Mouse (Mus musculus) adrenal gland, postnatal 14 days (tissue): ENCODE data around the gene Zfp607b. TPM values are rescaled to one million over a fixed set of nuclear protein-coding genes. Genes with fewer than 3 reads are reported as not detected.

Experiments
- DNase-seq: peaks from one replicate; pipeline ENCODE4 v3.0.0; 2021; ENCODE audit warnings: mixed read lengths
- long read RNA-seq, 2 experiments: library from polyadenylated mRNA; stranded (forward); transcript quantifications; one replicate each; pipeline ENCODE4 v2.0.0; 2021
- total RNA-seq: library from RNA; stranded (reverse); gene quantifications from 2 replicates; pipeline ENCODE4 v1.2.3, GENCODE M21; 2021

Gene Zfp607b
- total RNA-seq, result 1.6 and 2.6 TPM in 2 replicates
- long read RNA-seq, experiment 1, full-length matches to known transcripts, result 1 of 2 reads
- long read RNA-seq, experiment 1, partial matches to known transcripts, result 0 of 2 reads
- long read RNA-seq, experiment 1, other reads (novel, unspliced or antisense), result 1 of 2 reads
- long read RNA-seq, experiment 2, full-length matches to known transcripts, result 2 of 4 reads
- long read RNA-seq, experiment 2, partial matches to known transcripts, result 0 of 4 reads
- long read RNA-seq, experiment 2, other reads (novel, unspliced or antisense), result 2 of 4 reads

- DNase-seq, result peak; percentile 93
Observed at GRCm38 (mm10) chr7:27688815-27689612, at the start of gene Zfp607b. Zfp607b (plus strand) TSS chr7:27689340.

- DNase-seq, result no peak
Observed at GRCm38 (mm10) chr7:27644471-27644870, 44.7 kb upstream of the Zfp607b start.

- DNase-seq, result no peak
Observed at GRCm38 (mm10) chr7:27646516-27646915, 42.6 kb upstream of the Zfp607b start.

DNA sequence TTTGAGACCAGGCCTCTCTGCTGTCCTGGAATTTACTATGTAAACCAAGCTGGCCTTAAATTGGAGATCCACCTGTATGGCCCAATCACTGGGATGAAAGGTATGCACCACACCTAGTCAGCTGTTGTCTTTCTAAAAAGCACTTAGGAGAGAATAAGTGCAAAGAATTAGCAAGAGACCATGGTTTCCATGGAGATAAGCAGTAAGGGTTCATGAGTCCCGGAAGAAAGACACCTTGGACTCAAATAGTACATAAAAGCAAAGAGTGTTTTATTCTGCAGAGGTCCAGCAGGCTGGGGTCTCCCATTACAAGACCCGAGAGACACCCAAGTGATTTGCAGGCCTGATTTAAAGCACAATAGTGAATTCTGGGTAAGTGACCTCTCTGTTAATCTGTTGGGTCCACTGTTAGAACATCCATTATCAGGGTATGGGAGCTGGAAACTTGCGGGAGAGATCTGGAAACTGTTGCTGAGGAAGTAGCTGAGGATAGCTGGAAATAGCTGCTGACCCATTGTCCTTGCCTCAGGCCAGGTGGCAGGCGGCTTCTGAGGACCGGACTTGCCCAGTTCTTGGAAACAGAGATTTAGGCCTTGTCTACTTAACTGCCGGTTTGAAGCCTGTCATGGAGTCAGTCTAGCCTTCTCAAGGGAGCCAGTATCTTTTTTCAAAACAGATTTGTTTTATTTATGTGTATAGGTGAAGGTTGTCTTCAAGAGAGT lies 41.7 kb upstream of the Zfp607b start:
- DNase-seq, result no peak

GRCm38 (mm10) chr7:27649723-27650122 lies 39.4 kb upstream of the Zfp607b start:
- DNase-seq, result no peak

DNA sequence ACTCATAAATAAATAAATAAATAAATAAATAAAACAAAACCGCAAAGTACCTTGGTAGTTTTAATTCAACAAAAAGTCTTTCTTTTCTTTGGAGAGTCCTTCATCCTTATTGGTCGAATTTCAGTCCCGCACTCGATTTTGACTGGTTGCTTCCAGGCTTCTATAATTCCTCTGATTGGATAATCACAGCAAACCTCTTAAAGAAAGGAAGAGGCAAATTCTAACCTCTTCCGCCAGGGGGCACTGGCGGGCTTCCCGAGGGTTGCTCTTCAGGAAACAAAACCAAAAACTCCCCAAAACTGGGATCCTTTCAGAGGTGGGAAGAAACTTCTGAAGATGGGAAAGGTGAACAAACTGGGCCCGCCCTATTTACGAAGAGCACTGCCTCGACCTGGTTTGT lies 38.2 kb upstream of the Zfp607b start:
- DNase-seq, result peak; percentile 89

GRCm38 (mm10) chr7:27653681-27654437 lies 35.3 kb upstream of the Zfp607b start, which contains the start of gene Ttc9b:
Ttc9b (plus strand) TSS chr7:27653915.
- peak; percentile 72 for DNase-seq

- peak; percentile 36 for DNase-seq
Observed at GRCm38 (mm10) chr7:27654607-27655276, 34.4 kb upstream of the Zfp607b start.

- no peak for DNase-seq
Observed at GRCm38 (mm10) chr7:27655545-27655944, 33.6 kb upstream of the Zfp607b start.

DNA sequence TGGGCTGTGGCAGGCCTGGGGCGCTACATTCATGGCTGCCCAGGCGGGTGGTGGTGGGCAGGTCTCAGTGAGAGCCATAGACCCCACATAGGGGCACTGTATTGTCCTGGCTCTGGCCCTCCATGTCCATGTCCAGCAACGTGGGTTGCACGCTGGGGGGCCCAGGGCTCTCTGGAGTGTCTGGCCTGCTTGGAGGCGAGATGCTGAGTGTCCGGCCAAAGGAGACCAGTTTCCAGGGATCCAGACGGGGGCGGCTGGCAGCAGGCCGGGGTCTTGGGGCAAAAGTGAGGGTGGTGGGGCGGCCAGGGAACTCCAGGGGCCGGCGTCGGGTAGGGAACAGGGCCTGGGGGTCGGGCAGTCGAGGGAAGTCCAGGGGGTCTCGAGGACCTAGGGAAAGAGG lies 32.5 kb upstream of the Zfp607b start:
- DNase-seq, result no peak

DNA sequence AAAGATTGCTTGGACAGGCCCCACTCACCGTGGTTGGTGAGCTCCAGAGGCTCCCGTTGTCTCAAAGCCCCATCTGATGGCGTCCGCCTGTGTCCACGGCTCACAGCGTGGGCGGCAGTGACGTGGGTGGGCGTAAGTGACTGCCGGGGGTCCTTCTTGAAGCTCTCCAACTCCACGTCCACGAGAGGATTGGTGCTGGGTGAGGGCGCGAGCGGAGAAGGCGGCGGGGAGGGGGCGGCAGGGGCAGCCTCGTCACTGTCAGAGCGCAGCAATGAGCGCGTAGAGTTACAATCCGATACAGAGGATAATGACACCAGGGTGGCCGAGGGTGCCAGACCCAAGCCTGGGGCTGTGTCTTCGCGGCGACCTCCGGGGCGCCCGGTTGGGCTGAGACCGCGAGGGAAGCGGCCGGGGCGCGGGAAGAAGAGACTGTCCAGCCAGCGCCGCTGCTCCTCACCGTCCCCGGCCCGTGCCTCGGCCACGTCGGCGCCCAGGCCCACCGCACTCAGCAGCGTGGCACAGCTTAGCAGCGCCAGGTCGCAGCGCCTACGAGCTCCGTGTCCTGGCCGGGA lies 31.2 kb upstream of the Zfp607b start:
- no peak for DNase-seq

GRCm38 (mm10) chr7:27658712-27659663 lies 30.2 kb upstream of the Zfp607b start:
- DNase-seq, result no peak

DNA sequence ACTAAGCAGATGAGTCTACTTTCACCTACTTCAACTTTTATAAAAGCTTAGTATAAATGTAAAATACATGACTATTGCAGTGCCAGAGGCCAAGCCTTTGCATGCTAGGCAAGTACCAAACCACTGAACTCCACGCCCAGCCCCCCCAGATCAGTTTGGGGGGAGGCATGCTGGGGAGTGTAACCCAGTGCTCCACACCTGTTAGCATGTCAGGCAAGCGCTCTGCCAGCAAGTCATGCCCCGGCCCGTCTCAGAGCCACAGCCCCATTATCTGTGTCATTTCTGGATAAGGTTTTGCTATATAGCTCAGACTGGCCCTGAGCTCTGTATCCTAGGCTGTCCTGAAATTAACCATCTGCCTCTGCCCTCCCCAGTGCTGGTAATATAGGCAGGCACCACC lies 27.1 kb upstream of the Zfp607b start:
- no peak for DNase-seq

GRCm38 (mm10) chr7:27673064-27673574 lies 16.0 kb upstream of the Zfp607b start:
- no peak for DNase-seq

DNA sequence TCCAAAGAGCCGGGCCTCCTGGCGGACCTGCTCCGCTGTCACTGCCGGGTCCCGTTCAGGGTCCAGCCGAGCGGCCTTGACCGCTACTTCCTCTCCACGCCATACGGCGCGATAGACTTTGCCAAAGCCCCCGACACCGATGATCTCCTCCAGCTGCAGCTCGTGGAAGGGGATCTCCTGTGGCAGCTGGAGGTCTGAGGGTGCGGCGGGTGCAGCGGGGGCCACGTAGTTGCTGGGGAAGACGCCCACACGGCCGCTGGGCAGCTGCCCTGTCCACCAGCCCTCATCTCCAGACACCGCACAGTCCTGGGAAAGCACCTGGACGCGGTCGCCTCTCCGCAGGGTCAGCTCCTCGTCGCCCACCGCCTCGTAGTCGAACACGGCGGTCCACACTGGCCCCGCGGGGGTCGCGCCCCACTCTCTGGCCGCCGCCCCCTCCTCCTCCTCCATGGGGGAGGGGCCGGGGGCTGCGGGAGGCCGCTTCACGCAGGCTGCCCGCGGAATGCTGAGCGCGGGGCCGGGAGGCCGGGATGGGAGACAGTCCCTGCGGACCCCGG lies 15.5 kb upstream of the Zfp607b start:
- peak; percentile 28 for DNase-seq

GRCm38 (mm10) chr7:27674195-27674521 lies 15.0 kb upstream of the Zfp607b start:
- no peak for DNase-seq

GRCm38 (mm10) chr7:27674522-27675221 lies 14.5 kb upstream of the Zfp607b start, which contains the start of gene Map3k10:
Map3k10 (minus strand) TSS chr7:27674598.
- DNase-seq, result peak; percentile 95

- DNase-seq, result no peak
Observed at GRCm38 (mm10) chr7:27675222-27675612, 13.9 kb upstream of the Zfp607b start.

DNA sequence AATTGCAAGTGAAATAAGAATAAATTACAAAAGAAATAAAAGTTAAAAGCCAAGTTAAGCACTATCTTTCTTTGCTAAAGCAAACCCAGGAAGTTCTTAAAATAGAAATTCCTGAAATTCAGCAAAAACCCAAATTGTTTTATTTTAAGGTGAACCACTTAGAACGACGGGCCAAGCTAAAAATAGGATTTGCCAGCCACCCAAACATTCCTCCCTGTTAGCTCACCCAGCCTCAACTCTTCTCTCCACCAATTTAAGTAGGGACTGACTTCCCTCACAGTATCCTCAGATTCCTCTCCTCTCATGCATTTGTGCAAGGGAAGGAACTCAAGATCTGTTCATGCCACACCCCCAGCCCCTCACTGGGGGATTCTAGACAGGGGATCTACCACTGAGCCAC lies 5.9 kb upstream of the Zfp607b start:
- no peak for DNase-seq
